Mouse (Mus musculus) liver, embryonic 11.5 days (tissue): ENCODE data around the gene Ankzf1. TPM values are rescaled to one million over a fixed set of nuclear protein-coding genes. Genes with fewer than 3 reads are reported as not detected.

Experiments used
- ATAC-seq: fragments of 200-750 bp; cut with Nextera tagmentation; replicated peaks from 2 replicates; pipeline ENCODE4 v1.8.0; 2017; ENCODE audit warnings: moderate number of reproducible peaks, mild to moderate bottlenecking, moderate TSS enrichment, moderate library complexity; ENCODE audit not compliant: low FRiP score
- DNase-seq: peaks from one replicate; pipeline ENCODE4 v3.0.0-alpha.2; 2017; ENCODE audit warnings: low spot score
- H3K27ac ChIP-seq: fragments of 300-500 bp; sonication (generic); 2 replicates; pipeline ENCODE4 v1.5.1; 2014; ENCODE audit warnings: mild to moderate bottlenecking, low read depth, low read length, control low read depth
- H3K27me3 ChIP-seq: fragments of 300-500 bp; sonication (generic); replicated peaks from 2 replicates; pipeline ENCODE4 v1.6.1; 2014; ENCODE audit warnings: low read length, mixed read lengths; ENCODE audit not compliant: control insufficient read depth, insufficient read depth
- H3K36me3 ChIP-seq: fragments of 300-500 bp; sonication (generic); 2 replicates; pipeline ENCODE4 v1.6.1; 2014; ENCODE audit warnings: mild to moderate bottlenecking, low read length, moderate library complexity, mixed read lengths; ENCODE audit not compliant: control insufficient read depth, insufficient read depth
- H3K4me1 ChIP-seq: fragments of 300-500 bp; sonication (generic); replicated peaks from 2 replicates; pipeline ENCODE4 v1.6.1; 2014; ENCODE audit warnings: low read length, mixed read lengths; ENCODE audit not compliant: control insufficient read depth, insufficient read depth
- H3K4me2 ChIP-seq: fragments of 300-500 bp; sonication (generic); 2 replicates; pipeline ENCODE4 v1.6.1; 2014; ENCODE audit warnings: mild to moderate bottlenecking, control low read depth, moderate library complexity
- H3K4me3 ChIP-seq: fragments of 300-500 bp; sonication (generic); 2 replicates; pipeline ENCODE4 v1.5.1; 2014; ENCODE audit warnings: low read depth, low read length, control low read depth
- H3K9ac ChIP-seq: fragments of 300-500 bp; sonication (generic); 2 replicates; pipeline ENCODE4 v1.6.1; 2014; ENCODE audit warnings: low read depth, low read length, control low read depth
- H3K9me3 ChIP-seq: fragments of 300-500 bp; sonication (generic); 2 replicates; pipeline ENCODE4 v1.6.1; 2016; ENCODE audit warnings: low read length, inconsistent platforms, mixed read lengths; ENCODE audit not compliant: control insufficient read depth
- WGBS: fragments of 180-500 bp; shearing (Covaris S2); extraction: QIAGEN DNeasy Blood & Tissue Kit; methylation state at CpG from one replicate; pipeline ENCODE4 v1.1.7; 2014; 5-methylcytosine and 5-hydroxymethylcytosine counted together
- polyA plus RNA-seq: library from polyadenylated mRNA; unstranded; fragments of >200 nt; fragmentation: Nextera tagmentation; extraction: Ambion mirVana; gene quantifications from 2 replicates; pipeline ENCODE4 v1.2.1, GENCODE M21; 2014

Ankzf1 gene
- polyA plus RNA-seq, 1 experiment from 2014 or later = 21.5 TPM

- WGBS = 20% methylated on average over 34 of the region's 34 CpGs
- no peak for ATAC-seq
- H3K4me1 ChIP-seq = peaks cover 40% of the 10 kb centered on the region
Measured at GRCm38 (mm10) chr1:75208967-75209678, 17.2 kb downstream of the Ankzf1 start.

GRCm38 (mm10) chr1:75210136-75211087, 18.5 kb downstream of the Ankzf1 start, which contains the start of the genes Glb1l and Stk16:
Glb1l (minus strand) TSS chr1:75210813.
Stk16 (plus strand) TSS chr1:75210838.
- DNase-seq (peak; percentile 96), ATAC-seq (peak; percentile 87)
- Histone ChIP-seq H3K9me3 (no peaks in the 10 kb centered on the region), H3K27me3 (no peaks in the 10 kb centered on the region), H3K27ac (peak within 1 kb of the TSS; percentile 65), H3K36me3 (peaks cover 22% of the 10 kb centered on the region), H3K4me1 (peaks cover 48% of the 10 kb centered on the region), H3K9ac (peak within 1 kb of the TSS; percentile 88), H3K4me3 (peak within 1 kb of the TSS; percentile 91), H3K4me2 (peak within 1 kb of the TSS; percentile 100)
- 5% methylated on average over 42 of the region's 42 CpGs for WGBS

More at GRCm38 (mm10) chr1:75208967-75209678, 17.2 kb downstream of the Ankzf1 start:
- Histone ChIP-seq H3K4me2 (peak overlapping the region; percentile 100), H3K27me3 (no peaks in the 10 kb centered on the region), H3K9ac (peak overlapping the region; percentile 66), H3K9me3 (no peaks in the 10 kb centered on the region), H3K4me3 (peak overlapping the region; percentile 53), H3K27ac (0 out of 2 replicates have a peak overlapping the region, but pooled peaks have one; percentile 5), H3K36me3 (peaks cover 15% of the 10 kb centered on the region)
- DNase-seq = no peak

GRCm38 (mm10) chr1:75211141-75211708, 19.3 kb downstream of the Ankzf1 start:
- peak overlapping the region; percentile 91 for H3K4me3 ChIP-seq
- peak overlapping the region; percentile 65 for H3K27ac ChIP-seq
- H3K4me1 ChIP-seq = peaks cover 55% of the 10 kb centered on the region
- ATAC-seq (no peak), DNase-seq (no peak)
- H3K9ac ChIP-seq = peak overlapping the region; percentile 88
- H3K27me3 ChIP-seq = no peaks in the 10 kb centered on the region
- H3K36me3 ChIP-seq = peaks cover 29% of the 10 kb centered on the region
- 8% methylated on average over 17 of the region's 17 CpGs for WGBS
- no peaks in the 10 kb centered on the region for H3K9me3 ChIP-seq
- H3K4me2 ChIP-seq = peak overlapping the region; percentile 100

GRCm38 (mm10) chr1:75212542-75212941, 20.6 kb downstream of the Ankzf1 start:
- ATAC-seq (no peak), DNase-seq (no peak)
- H3K27me3 ChIP-seq = no peaks in the 10 kb centered on the region
- peaks cover 31% of the 10 kb centered on the region for H3K36me3 ChIP-seq
- peak overlapping the region; percentile 91 for H3K4me3 ChIP-seq
- peaks cover 68% of the 10 kb centered on the region for H3K4me1 ChIP-seq
- WGBS = 69% methylated on average over 4 of the region's 4 CpGs
- no peaks in the 10 kb centered on the region for H3K9me3 ChIP-seq
- H3K9ac ChIP-seq = no peak overlapping the region; the same call in 1 of the 2 replicates
- peak overlapping the region; percentile 100 for H3K4me2 ChIP-seq
- H3K27ac ChIP-seq = 0 out of 2 replicates have a peak overlapping the region, but pooled peaks have one; percentile 4

GRCm38 (mm10) chr1:75213096-75213495, 21.1 kb downstream of the Ankzf1 start:
- 46% methylated on average over 7 of the region's 7 CpGs for WGBS

GRCm38 (mm10) chr1:75214442-75214841, 22.5 kb downstream of the Ankzf1 start:
- Histone ChIP-seq H3K4me2 (peak overlapping the region; percentile 100), H3K36me3 (peaks cover 31% of the 10 kb centered on the region), H3K9me3 (no peaks in the 10 kb centered on the region), H3K9ac (peak overlapping the region; percentile 9; the same call in 1 of the 2 replicates), H3K4me1 (peaks cover 64% of the 10 kb centered on the region), H3K27me3 (peaks cover 2% of the 10 kb centered on the region; the same call in 1 of the 2 replicates), H3K4me3 (peak overlapping the region; percentile 16; the same call in 1 of the 2 replicates), H3K27ac (peak overlapping the region; percentile 54; the same call in 1 of the 2 replicates)
- 63% methylated on average over 2 of the region's 2 CpGs for WGBS
- no peak for ATAC-seq
- DNase-seq = no peak

More at GRCm38 (mm10) chr1:75213096-75213495, 21.1 kb downstream of the Ankzf1 start:
- Histone ChIP-seq H3K4me2 (peak overlapping the region; percentile 100), H3K9me3 (no peaks in the 10 kb centered on the region), H3K4me1 (peaks cover 70% of the 10 kb centered on the region), H3K27me3 (no peaks in the 10 kb centered on the region), H3K27ac (peak overlapping the region; percentile 45; the same call in 1 of the 2 replicates), H3K4me3 (peak overlapping the region; percentile 91), H3K36me3 (peaks cover 31% of the 10 kb centered on the region), H3K9ac (no peak overlapping the region; the same call in 1 of the 2 replicates)
- peak; percentile 9; the same call in 1 of the 2 replicates for ATAC-seq
- no peak for DNase-seq

GRCm38 (mm10) chr1:75214886-75215285, 22.9 kb downstream of the Ankzf1 start:
- no peak for ATAC-seq
- Histone ChIP-seq H3K27ac (peak overlapping the region; percentile 54), H3K4me3 (peak overlapping the region; percentile 16; the same call in 1 of the 2 replicates), H3K36me3 (peaks cover 31% of the 10 kb centered on the region), H3K9ac (peak overlapping the region; percentile 9; the same call in 1 of the 2 replicates), H3K4me1 (peaks cover 64% of the 10 kb centered on the region), H3K4me2 (peak overlapping the region; percentile 100), H3K27me3 (peaks cover 6% of the 10 kb centered on the region), H3K9me3 (no peaks in the 10 kb centered on the region)
- DNase-seq = no peak
- WGBS = 68% methylated on average over 5 of the region's 5 CpGs

- 0 out of 2 replicates have a peak overlapping the region, but pooled peaks have one; percentile 8 for H3K4me3 ChIP-seq
- 94% methylated on average over 9 of the region's 9 CpGs for WGBS
- DNase-seq (no peak), ATAC-seq (no peak)
- peak overlapping the region; percentile 30 for H3K27ac ChIP-seq
- H3K9ac ChIP-seq = peak overlapping the region; percentile 12; the same call in 1 of the 2 replicates
- peaks cover 31% of the 10 kb centered on the region for H3K36me3 ChIP-seq
- peaks cover 15% of the 10 kb centered on the region for H3K27me3 ChIP-seq
- no peaks in the 10 kb centered on the region for H3K9me3 ChIP-seq
- peak overlapping the region; percentile 100 for H3K4me2 ChIP-seq
- peaks cover 59% of the 10 kb centered on the region for H3K4me1 ChIP-seq
Measured at GRCm38 (mm10) chr1:75215785-75216184, 23.8 kb downstream of the Ankzf1 start.
